Mouse (Mus musculus) frontal cortex, postnatal 25 days (tissue): ENCODE results near the gene 4930539E08Rik.

ENCODE experiments used
- DNase-seq, 2 experiments: peaks; one replicate each; pipeline ENCODE4 v3.0.0; 2022; ENCODE audit warnings: low spot score in 2 of 2

4930539E08Rik gene

GRCm38 (mm10) chr17:28930392-28931074 lies 15.4 kb upstream of the 4930539E08Rik start:
- peak in 1 of 2 experiments; percentile 43 for DNase-seq

GRCm38 (mm10) chr17:28929369-28929768 lies 14.2 kb upstream of the 4930539E08Rik start:
- DNase-seq, result no peak

- no peak for DNase-seq
These were observed 12.9 kb upstream of the 4930539E08Rik start for GRCm38 (mm10) chr17:28928004-28928403.

- DNase-seq, result no peak
These were observed 11.9 kb upstream of the 4930539E08Rik start for GRCm38 (mm10) chr17:28926866-28927635.

GRCm38 (mm10) chr17:28926380-28926779 lies 11.3 kb upstream of the 4930539E08Rik start:
- DNase-seq, result peak; percentile 77 to 84

- DNase-seq, result no peak
These were observed 10.0 kb upstream of the 4930539E08Rik start for GRCm38 (mm10) chr17:28924957-28925595.

- DNase-seq, result no peak
These were observed 7.0 kb upstream of the 4930539E08Rik start for GRCm38 (mm10) chr17:28922096-28922495.

- no peak for DNase-seq
These were observed 6.0 kb upstream of the 4930539E08Rik start for GRCm38 (mm10) chr17:28921086-28921485.

GRCm38 (mm10) chr17:28916520-28916919 lies 1.4 kb upstream of the 4930539E08Rik start:
- DNase-seq, result no peak

GRCm38 (mm10) chr17:28913940-28914339 lies 1.2 kb downstream of the 4930539E08Rik start:
- no peak for DNase-seq

- no peak for DNase-seq
These were observed 1.9 kb downstream of the 4930539E08Rik start for GRCm38 (mm10) chr17:28913200-28913599.

- no peak for DNase-seq
These were observed 5.0 kb downstream of the 4930539E08Rik start for GRCm38 (mm10) chr17:28910139-28910538.

GRCm38 (mm10) chr17:28909252-28909941 lies 5.7 kb downstream of the 4930539E08Rik start:
- peak in 1 of 2 experiments; percentile 28 for DNase-seq

- peak in 1 of 2 experiments; percentile 21 for DNase-seq
These were observed 7.2 kb downstream of the 4930539E08Rik start for GRCm38 (mm10) chr17:28907959-28908358.

GRCm38 (mm10) chr17:28905377-28905916 lies 9.7 kb downstream of the 4930539E08Rik start:
- DNase-seq, result peak in 1 of 2 experiments; percentile 46

- peak; percentile 64 to 69 for DNase-seq
These were observed 10.4 kb downstream of the 4930539E08Rik start for GRCm38 (mm10) chr17:28904546-28905376.

- no peak for DNase-seq
These were observed 13.6 kb downstream of the 4930539E08Rik start for GRCm38 (mm10) chr17:28901559-28901958.

- DNase-seq, result no peak
These were observed 15.7 kb downstream of the 4930539E08Rik start for GRCm38 (mm10) chr17:28899427-28899826.

- no peak for DNase-seq
These were observed 16.9 kb downstream of the 4930539E08Rik start for GRCm38 (mm10) chr17:28898249-28898648.

GRCm38 (mm10) chr17:28897817-28898216 lies 17.3 kb downstream of the 4930539E08Rik start:
- DNase-seq, result no peak
